Mouse (Mus musculus) bone marrow macrophage, adult 2 months (primary cell): ENCODE measurements at regions not wholly inside any gene's neighbourhood (a gene's known extent, or its start where the extent isn't known, plus 50 kb on each side); places are given as distances from the start of the nearest gene placed in this dataset.

ENCODE experiments used
- CTCF ChIP-seq: IDR thresholded peaks from 2 replicates; pipeline ENCODE4 v1.5.1; 2012; ENCODE audit warnings: low read depth, mild to moderate bottlenecking, low read length, moderate library complexity
- POLR2A ChIP-seq: IDR thresholded peaks from 2 replicates; pipeline ENCODE4 v1.6.1; 2012; ENCODE audit warnings: mild to moderate bottlenecking, low read depth, low read length, borderline replicate concordance

DNA sequence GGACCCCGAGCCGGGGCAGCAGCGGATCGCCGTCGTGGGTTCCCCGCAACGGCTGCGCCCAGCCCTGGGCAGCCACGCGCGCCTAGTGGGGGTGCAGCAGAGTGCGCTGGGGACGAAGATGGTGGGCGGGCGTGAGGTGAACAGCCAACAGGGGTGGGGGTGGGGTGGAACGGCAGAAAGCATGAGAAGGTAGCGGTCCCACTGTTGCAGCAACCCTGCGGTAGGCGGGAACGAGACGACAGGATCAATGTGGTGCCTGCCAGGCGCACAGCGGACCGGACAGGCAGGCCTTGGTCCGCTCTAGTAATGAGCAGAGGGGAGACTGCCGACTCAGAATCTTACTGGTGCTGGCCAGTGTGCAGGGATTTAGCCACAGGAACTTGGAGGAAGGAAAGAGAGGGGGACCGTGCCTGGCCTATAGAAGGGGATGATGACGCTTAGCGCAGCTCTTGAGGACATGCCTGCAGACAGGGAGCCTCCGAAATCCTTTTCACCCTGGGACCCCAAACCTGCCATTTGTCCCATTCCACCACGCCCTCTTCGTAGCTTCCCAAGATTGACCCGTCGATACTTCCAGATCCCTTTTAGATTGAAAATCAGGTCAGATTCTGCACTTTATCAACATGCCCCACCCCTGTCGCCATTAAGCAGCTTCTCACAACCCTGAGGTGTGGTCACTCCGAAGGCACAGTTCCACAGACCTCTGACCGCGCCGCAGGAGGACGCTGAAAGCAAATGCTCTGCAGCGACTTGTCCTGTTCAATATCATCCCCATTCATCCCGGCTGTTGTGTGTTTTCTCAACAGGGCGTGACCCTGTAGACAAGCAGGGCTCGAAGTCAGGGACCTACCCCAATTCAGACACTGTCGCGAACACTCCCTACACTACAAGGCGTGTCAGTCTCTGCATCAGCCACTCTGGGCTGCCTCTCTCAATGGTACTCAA is 177.4 kb upstream of the Topaz1 start:
- TF ChIP-seq POLR2A, result no peak
- TF ChIP-seq CTCF, result no peak
